Mouse (Mus musculus) heart, embryonic 15.5 days (tissue): Measurements from ENCODE around the gene Coq9. TPM values are rescaled to one million over a fixed set of nuclear protein-coding genes. Genes with fewer than 3 reads are reported as not detected.
"Not testable (repeated sequence)": the region's sequence is repeated elsewhere in the genome, so short reads cannot be mapped to it uniquely, and the experiment has no call there.

ENCODE experiments used
- ATAC-seq: fragments of 200-750 bp; cut with Nextera tagmentation; replicated peaks from 2 replicates; pipeline ENCODE4 v1.8.0; 2017; ENCODE audit warnings: low read depth, moderate TSS enrichment; ENCODE audit not compliant: insufficient number of reproducible peaks, insufficient read depth, low FRiP score
- H3K27ac ChIP-seq: fragments of 300-500 bp; sonication (generic); 2 replicates; pipeline ENCODE4 v1.5.1; 2015; ENCODE audit warnings: mild to moderate bottlenecking, inconsistent platforms
- H3K27me3 ChIP-seq: fragments of 300-500 bp; sonication (generic); 2 replicates; pipeline ENCODE4 v1.6.1; 2015; ENCODE audit warnings: inconsistent platforms
- H3K36me3 ChIP-seq: fragments of 300-500 bp; sonication (generic); 2 replicates; pipeline ENCODE4 v1.6.1; 2015; ENCODE audit warnings: mild to moderate bottlenecking, inconsistent platforms
- H3K4me1 ChIP-seq: fragments of 300-500 bp; sonication (generic); replicated peaks from 2 replicates; pipeline ENCODE4 v1.6.1; 2015; ENCODE audit warnings: inconsistent platforms
- H3K4me2 ChIP-seq: fragments of 300-500 bp; sonication (generic); 2 replicates; pipeline ENCODE4 v1.6.1; 2015; ENCODE audit warnings: inconsistent platforms, mild to moderate bottlenecking, moderate library complexity
- H3K4me3 ChIP-seq: fragments of 300-500 bp; sonication (generic); 2 replicates; pipeline ENCODE4 v1.5.1; 2015; ENCODE audit warnings: mild to moderate bottlenecking, inconsistent platforms
- H3K9ac ChIP-seq: fragments of 300-500 bp; sonication (generic); 2 replicates; pipeline ENCODE4 v1.6.1; 2015; ENCODE audit warnings: mild to moderate bottlenecking, inconsistent platforms
- H3K9me3 ChIP-seq: fragments of 300-500 bp; sonication (generic); replicated peaks from 2 replicates; pipeline ENCODE4 v1.6.1; 2016; ENCODE audit warnings: inconsistent platforms
- WGBS: fragments of 180-500 bp; shearing (Covaris S2); methylation state at CpG from one replicate; pipeline ENCODE4 v1.1.7; 2015; ENCODE audit warnings: mixed read lengths; 5-methylcytosine and 5-hydroxymethylcytosine counted together
- polyA plus RNA-seq: library from polyadenylated mRNA; unstranded; fragments of >200 nt; fragmentation: Nextera tagmentation; extraction: Ambion mirVana; gene quantifications from 2 replicates; pipeline ENCODE4 v1.2.1, GENCODE M21; 2015

Gene Coq9
- polyA plus RNA-seq, 1 experiment from 2014 or later, result 166 TPM

- 0 out of 2 replicates have a peak, but pooled peaks have one; percentile 42 for ATAC-seq
- H3K4me1 ChIP-seq, result 0 out of 2 replicates have a peak, but pooled peaks cover 2% of the 10 kb centered on the region
- no peaks in the 10 kb centered on the region for H3K27me3 ChIP-seq
- no peak overlapping the region for H3K9ac ChIP-seq
- H3K9me3 ChIP-seq, result no peaks in the 10 kb centered on the region
- 77% methylated on average over 23 of the region's 23 CpGs for WGBS
- H3K4me3 ChIP-seq, result no peak overlapping the region
- peaks cover 57% of the 10 kb centered on the region for H3K36me3 ChIP-seq
- H3K4me2 ChIP-seq, result no peak overlapping the region
- H3K27ac ChIP-seq, result no peak overlapping the region
Observed at GRCm38 (mm10) chr8:94822637-94823560, 15.2 kb upstream of the Coq9 start.

DNA sequence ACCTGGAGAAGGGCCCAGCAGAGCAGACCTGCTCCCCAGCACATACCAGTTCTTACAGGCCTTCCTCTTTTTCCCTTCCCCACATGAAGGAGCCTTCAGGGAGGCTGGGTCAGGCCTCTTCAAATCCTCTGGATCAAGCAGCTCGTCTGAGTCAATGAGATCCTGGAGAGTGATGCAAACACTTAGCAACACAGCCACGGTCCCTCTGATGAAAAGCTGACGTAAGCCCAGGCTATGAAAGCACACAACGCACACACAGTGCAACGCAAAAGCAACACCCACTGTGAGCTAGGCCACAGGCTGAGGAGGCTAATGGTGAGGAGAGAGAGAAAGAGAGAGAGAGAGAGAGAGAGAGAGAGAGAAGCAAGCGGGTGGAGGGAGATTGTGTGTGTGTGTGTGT lies 13.0 kb upstream of the Coq9 start:
- Histone ChIP-seq H3K9ac (no peak overlapping the region), H3K9me3 (no peaks in the 10 kb centered on the region), H3K4me2 (no peak overlapping the region), H3K4me1 (0 out of 2 replicates have a peak, but pooled peaks cover 2% of the 10 kb centered on the region), H3K36me3 (peaks cover 67% of the 10 kb centered on the region), H3K4me3 (no peak overlapping the region), H3K27ac (no peak overlapping the region), H3K27me3 (no peaks in the 10 kb centered on the region)
- WGBS, result 85% methylated on average over 6 of the region's 6 CpGs
- ATAC-seq, result no peak

DNA sequence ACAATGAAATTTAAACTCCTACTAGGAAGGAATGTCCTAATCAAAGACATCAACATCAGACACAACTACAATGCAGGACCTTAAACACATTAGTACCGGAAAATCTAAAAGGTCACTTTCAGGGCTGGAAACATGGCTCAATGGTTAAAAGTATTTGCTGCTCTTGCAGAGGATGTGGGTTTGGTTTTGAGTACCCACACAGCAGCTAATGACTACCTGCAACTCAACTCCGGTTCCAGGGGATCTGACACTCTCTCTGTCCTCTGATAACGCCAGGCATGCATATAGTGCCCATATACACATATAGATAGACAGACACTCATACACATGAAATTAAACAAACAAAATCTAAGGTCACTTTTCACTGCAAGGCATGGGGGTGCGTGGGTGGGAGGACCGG lies 11.9 kb upstream of the Coq9 start:
- Histone ChIP-seq H3K36me3 (peaks cover 75% of the 10 kb centered on the region), H3K27me3 (no peaks in the 10 kb centered on the region), H3K9me3 (no peaks in the 10 kb centered on the region), H3K27ac (no peak overlapping the region), H3K4me3 (no peak overlapping the region), H3K9ac (no peak overlapping the region), H3K4me2 (no peak overlapping the region), H3K4me1 (0 out of 2 replicates have a peak, but pooled peaks cover 2% of the 10 kb centered on the region)
- ATAC-seq, result no peak
- 88% methylated on average over 5 of the region's 5 CpGs for WGBS

DNA sequence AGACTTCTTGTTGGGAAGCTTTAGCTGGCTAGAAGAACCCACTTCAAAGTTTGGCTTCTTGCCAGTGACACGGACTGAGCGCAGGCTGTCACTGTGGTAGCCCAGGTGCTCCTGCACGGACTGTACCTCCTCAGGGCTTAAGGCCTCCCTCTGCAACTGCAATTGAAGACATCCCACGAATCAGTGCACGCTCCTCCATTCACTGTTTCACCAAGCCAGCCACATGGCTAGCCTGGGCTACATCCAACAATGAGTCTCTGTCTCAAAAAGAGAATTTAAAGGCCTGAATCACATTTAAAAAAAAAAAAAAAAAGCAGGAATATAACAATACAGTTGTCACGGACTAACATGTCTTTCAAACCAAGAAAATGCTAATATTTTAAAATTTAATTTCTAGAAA lies 9.8 kb upstream of the Coq9 start:
- Histone ChIP-seq H3K9ac (no peak overlapping the region), H3K36me3 (peaks cover 68% of the 10 kb centered on the region), H3K9me3 (no peaks in the 10 kb centered on the region), H3K4me3 (no peak overlapping the region), H3K27me3 (no peaks in the 10 kb centered on the region), H3K4me2 (no peak overlapping the region), H3K27ac (no peak overlapping the region), H3K4me1 (no peaks in the 10 kb centered on the region)
- WGBS, result 80% methylated on average over 6 of the region's 6 CpGs
- no peak for ATAC-seq

DNA sequence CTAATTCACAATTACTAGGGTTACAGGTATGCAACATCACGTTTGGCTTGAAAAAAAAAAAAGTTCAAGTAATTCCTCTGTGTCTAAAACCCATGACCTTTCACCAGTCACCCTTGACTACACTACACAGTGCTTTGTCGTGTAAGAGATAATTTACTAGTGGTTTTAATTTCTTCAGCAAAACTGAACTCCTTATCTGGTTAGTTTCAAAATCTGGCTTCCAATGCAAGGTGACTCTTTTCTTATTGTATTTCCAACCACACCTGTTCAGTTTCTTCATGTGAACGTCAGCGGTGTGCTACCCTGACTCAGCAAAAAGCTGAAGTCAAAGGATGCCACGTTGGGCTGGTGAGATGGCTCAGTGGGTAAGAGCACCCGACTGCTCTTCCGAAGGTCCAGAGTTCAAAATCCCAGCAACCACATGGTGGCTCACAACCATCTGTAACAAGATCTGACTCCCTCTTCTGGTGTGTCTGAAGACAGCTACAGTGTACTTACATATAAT lies 4.2 kb upstream of the Coq9 start:
- not testable (repeated sequence) for H3K4me2 ChIP-seq, H3K4me3 ChIP-seq, H3K9me3 ChIP-seq, H3K9ac ChIP-seq, H3K27ac ChIP-seq, H3K27me3 ChIP-seq, ATAC-seq
- Histone ChIP-seq H3K36me3 (peaks cover 25% of the 10 kb centered on the region), H3K4me1 (peaks cover 17% of the 10 kb centered on the region)
- WGBS, result 74% methylated on average over 7 of the region's 7 CpGs

DNA sequence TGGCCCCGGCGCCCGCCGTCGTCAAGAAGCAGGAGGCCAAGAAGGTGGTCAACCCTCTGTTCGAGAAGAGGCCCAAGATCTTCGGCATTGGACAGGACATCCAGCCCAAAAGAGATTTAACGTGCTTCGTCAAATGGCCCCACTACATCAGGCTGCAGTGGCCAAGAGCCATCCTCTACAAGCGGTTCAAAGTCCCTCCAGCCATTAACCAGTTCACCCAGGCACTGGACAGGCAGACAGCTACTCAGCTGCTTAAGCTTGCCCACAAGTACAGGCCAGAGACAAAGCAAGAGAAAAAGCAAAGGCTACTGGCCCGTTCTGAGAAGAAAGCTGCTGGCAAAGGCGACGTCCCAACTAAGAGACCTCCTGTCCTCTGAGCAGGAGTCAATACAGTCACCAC lies 2.4 kb upstream of the Coq9 start:
- not testable (repeated sequence) for H3K27me3 ChIP-seq, H3K9me3 ChIP-seq, H3K9ac ChIP-seq, H3K4me3 ChIP-seq, H3K4me2 ChIP-seq, H3K27ac ChIP-seq, ATAC-seq
- WGBS, result 94% methylated on average over 13 of the region's 13 CpGs
- Histone ChIP-seq H3K4me1 (peaks cover 17% of the 10 kb centered on the region), H3K36me3 (peaks cover 13% of the 10 kb centered on the region)

GRCm38 (mm10) chr8:94836456-94837240 lies 1.5 kb upstream of the Coq9 start:
- no peak for ATAC-seq
- H3K9ac ChIP-seq, result peak overlapping the region; percentile 97
- H3K27ac ChIP-seq, result no peak overlapping the region
- peak overlapping the region; percentile 100 for H3K4me3 ChIP-seq
- peak overlapping the region; percentile 91 for H3K4me2 ChIP-seq
- H3K27me3 ChIP-seq, result no peaks in the 10 kb centered on the region
- H3K9me3 ChIP-seq, result no peaks in the 10 kb centered on the region
- 57% methylated on average over 11 of the region's 11 CpGs for WGBS
- H3K36me3 ChIP-seq, result peaks cover 6% of the 10 kb centered on the region
- H3K4me1 ChIP-seq, result peaks cover 17% of the 10 kb centered on the region

DNA sequence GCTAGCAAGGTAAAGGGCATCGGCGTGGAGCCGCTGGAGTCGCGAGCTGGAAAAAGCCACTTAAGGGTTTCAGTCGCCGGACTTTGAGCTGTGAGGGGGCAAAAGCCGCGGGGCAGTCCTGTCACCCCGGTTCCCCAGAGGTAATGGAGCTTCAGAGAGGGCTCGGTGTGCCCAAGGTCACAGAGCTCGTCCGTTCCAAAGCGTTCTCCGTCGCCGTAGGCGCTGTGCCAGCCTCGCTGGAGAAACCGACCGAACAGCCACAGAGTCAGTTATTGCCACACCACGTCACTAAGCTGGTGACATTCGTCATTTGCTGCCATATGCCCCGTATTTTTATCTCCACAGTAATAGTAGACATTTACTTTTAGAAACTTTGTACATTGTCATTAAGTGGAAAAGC lies 479 bp downstream of the Coq9 start:
- Histone ChIP-seq H3K36me3 (0 out of 2 replicates have a peak, but pooled peaks cover 4% of the 10 kb centered on the region), H3K9me3 (no peaks in the 10 kb centered on the region), H3K27me3 (no peaks in the 10 kb centered on the region), H3K4me1 (peaks cover 17% of the 10 kb centered on the region), H3K4me3 (peak overlapping the region; percentile 100), H3K27ac (peak overlapping the region; percentile 99), H3K4me2 (peak overlapping the region; percentile 61), H3K9ac (peak overlapping the region; percentile 97)
- WGBS, result 0% methylated on average over 24 of the region's 24 CpGs
- ATAC-seq, result peak; percentile 44

DNA sequence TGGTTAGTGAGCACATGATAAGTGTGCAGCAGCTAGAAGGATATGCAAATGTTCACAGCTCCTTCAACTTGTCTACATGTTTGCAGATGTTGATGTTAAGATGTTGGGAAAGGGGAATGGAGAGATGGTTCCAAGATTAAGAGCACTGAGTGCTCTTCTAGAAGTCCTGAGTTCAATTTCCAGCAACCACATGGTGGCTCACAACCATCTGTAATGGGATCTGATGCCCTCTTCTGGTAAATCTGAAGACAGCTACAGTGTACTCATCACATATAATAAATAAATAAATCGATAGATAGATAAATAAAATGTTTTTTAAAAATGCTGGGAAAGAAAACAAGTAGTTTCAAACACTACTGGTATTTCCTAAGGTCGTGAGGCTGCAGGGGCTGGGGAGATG lies 3.1 kb downstream of the Coq9 start:
- no peak overlapping the region for H3K4me2 ChIP-seq
- peaks cover 14% of the 10 kb centered on the region for H3K4me1 ChIP-seq
- no peak overlapping the region for H3K4me3 ChIP-seq
- H3K36me3 ChIP-seq, result peaks cover 26% of the 10 kb centered on the region
- WGBS, result 53% methylated on average over 2 of the region's 2 CpGs
- no peak overlapping the region for H3K9ac ChIP-seq
- no peak overlapping the region for H3K27ac ChIP-seq
- no peaks in the 10 kb centered on the region for H3K9me3 ChIP-seq
- no peak for ATAC-seq
- no peaks in the 10 kb centered on the region for H3K27me3 ChIP-seq

GRCm38 (mm10) chr8:94850049-94850448 lies 11.9 kb downstream of the Coq9 start:
- no peak overlapping the region for H3K27ac ChIP-seq
- H3K4me1 ChIP-seq, result no peaks in the 10 kb centered on the region
- 89% methylated on average over 5 of the region's 5 CpGs for WGBS
- ATAC-seq, result no peak
- H3K4me3 ChIP-seq, result no peak overlapping the region
- no peaks in the 10 kb centered on the region for H3K9me3 ChIP-seq
- H3K4me2 ChIP-seq, result no peak overlapping the region
- no peak overlapping the region for H3K9ac ChIP-seq
- H3K36me3 ChIP-seq, result peaks cover 94% of the 10 kb centered on the region
- H3K27me3 ChIP-seq, result no peaks in the 10 kb centered on the region

GRCm38 (mm10) chr8:94854761-94855160 lies 16.6 kb downstream of the Coq9 start:
- not testable (repeated sequence) for H3K27ac ChIP-seq, H3K27me3 ChIP-seq, H3K9me3 ChIP-seq, ATAC-seq, H3K4me3 ChIP-seq, H3K9ac ChIP-seq, H3K4me2 ChIP-seq
- peaks cover 55% of the 10 kb centered on the region for H3K36me3 ChIP-seq
- H3K4me1 ChIP-seq, result peaks cover 12% of the 10 kb centered on the region
- 90% methylated on average over 11 of the region's 11 CpGs for WGBS
